Mouse (Mus musculus) CH12.LX (cell line): ENCODE data around the gene Gli2. TPM values are rescaled to one million over a fixed set of nuclear protein-coding genes. Genes with fewer than 3 reads are reported as not detected.

ENCODE experiments used
- DNase-seq: peaks from one replicate; pipeline ENCODE4 v3.0.0-alpha.2; 2013; ENCODE audit errors: extremely low read depth
- H3K27ac ChIP-seq: 2 replicates; pipeline ENCODE4 v1.5.1; 2012; ENCODE audit warnings: low read depth, mild to moderate bottlenecking, control low read depth, moderate library complexity; ENCODE audit not compliant: insufficient read depth
- H3K27me3 ChIP-seq: replicated peaks from 2 replicates; pipeline ENCODE3; 2012; ENCODE audit warnings: inconsistent platforms
- H3K36me3 ChIP-seq, 2 experiments: replicated peaks in 1 of 2; 2 replicates each; pipeline versions ENCODE3 to v1.6.1; 2012; ENCODE audit warnings: inconsistent platforms in 1 of 2, low read length in 1 of 2, mild to moderate bottlenecking in 1 of 2, mixed read lengths in 1 of 2, moderate library complexity in 1 of 2; ENCODE audit not compliant: control insufficient read depth in 1 of 2, insufficient read depth in 1 of 2
- H3K4me1 ChIP-seq, 2 experiments: 2 replicates each; pipeline ENCODE4 v1.6.1; 2012; ENCODE audit warnings: inconsistent platforms in 1 of 2, moderate library complexity in 1 of 2; ENCODE audit not compliant: insufficient read depth in 2 of 2, control insufficient read depth in 1 of 2
- H3K4me2 ChIP-seq: 2 replicates; pipeline ENCODE4 v1.6.1; 2012; ENCODE audit warnings: low read depth, mild to moderate bottlenecking, control low read depth; ENCODE audit not compliant: poor library complexity, insufficient read depth, severe bottlenecking
- H3K4me3 ChIP-seq, 3 experiments: fragments of 150-350 bp in 1 of 3; sonication (generic) in 1 of 3; replicated peaks in 1 of 3; 2 replicates each; pipeline versions ENCODE3 to v1.5.1; 2011 to 2012; ENCODE audit warnings: low read depth in 2 of 3, low read length in 2 of 3, mild to moderate bottlenecking in 2 of 3, moderate library complexity in 2 of 3, control low read depth in 1 of 3, improper control_type of control experiment in 1 of 3, inconsistent platforms in 1 of 3, mixed read lengths in 1 of 3; ENCODE audit not compliant: poor library complexity in 1 of 3
- H3K79me2 ChIP-seq: replicated peaks from 2 replicates; pipeline ENCODE4 v1.6.1; 2012; ENCODE audit warnings: mild to moderate bottlenecking, moderate library complexity; ENCODE audit not compliant: control insufficient read depth, poor library complexity, insufficient read depth, severe bottlenecking; ENCODE audit errors: extremely low read depth
- H3K9ac ChIP-seq: 2 replicates; pipeline ENCODE4 v1.6.1; 2012; ENCODE audit warnings: low read depth, mild to moderate bottlenecking, control low read depth, moderate library complexity; ENCODE audit not compliant: insufficient read depth
- H3K9me3 ChIP-seq: replicated peaks from 2 replicates; pipeline ENCODE3; 2012; ENCODE audit warnings: low read length, inconsistent platforms, mixed read lengths
- BHLHE40 ChIP-seq: IDR thresholded peaks from 2 replicates; pipeline ENCODE4 v1.6.1; 2011; ENCODE audit warnings: mild to moderate bottlenecking, low read depth, low read length, improper control_type of control experiment
- CHD1 ChIP-seq: IDR thresholded peaks from 2 replicates; pipeline ENCODE4 v1.6.1; 2012; ENCODE audit warnings: low read depth, low read length, improper control_type of control experiment, inconsistent platforms
- CHD2 ChIP-seq: IDR thresholded peaks from 2 replicates; pipeline ENCODE4 v1.6.1; 2011; ENCODE audit warnings: low read length, improper control_type of control experiment
- CTCF ChIP-seq, 2 experiments: IDR thresholded peaks in 1 of 2; conservative IDR thresholded peaks in 1 of 2; 2 replicates each; pipeline ENCODE4 v1.5.1; 2011 to 2012; ENCODE audit warnings: low read depth in 2 of 2, low read length in 2 of 2, improper control_type of control experiment in 1 of 2, inconsistent platforms in 1 of 2, mild to moderate bottlenecking in 1 of 2, moderate library complexity in 1 of 2
- E2F4 ChIP-seq: IDR thresholded peaks from 2 replicates; pipeline ENCODE4 v1.6.1; 2011; ENCODE audit warnings: low read depth, low read length, improper control_type of control experiment; ENCODE audit not compliant: insufficient replicate concordance
- ELF1 ChIP-seq: IDR thresholded peaks from 2 replicates; pipeline ENCODE4 v1.6.1; 2014; ENCODE audit warnings: low read depth, mild to moderate bottlenecking, inconsistent platforms, low read length, improper control_type of control experiment
- ETS1 ChIP-seq: conservative IDR thresholded peaks from 2 replicates; pipeline ENCODE4 v1.6.1; 2012; ENCODE audit warnings: low read depth, mild to moderate bottlenecking, inconsistent platforms, low read length, improper control_type of control experiment, moderate library complexity
- HCFC1 ChIP-seq: IDR thresholded peaks from 2 replicates; pipeline ENCODE4 v1.6.1; 2012; ENCODE audit warnings: low read depth, mild to moderate bottlenecking, inconsistent platforms, low read length, improper control_type of control experiment
- IRF4 ChIP-seq: IDR thresholded peaks from 2 replicates; pipeline ENCODE4 v1.6.1; 2014; ENCODE audit warnings: low read depth, mild to moderate bottlenecking, inconsistent platforms, low read length, improper control_type of control experiment
- JUND ChIP-seq: conservative IDR thresholded peaks from 2 replicates; pipeline ENCODE4 v1.6.1; 2011; ENCODE audit warnings: low read depth, low read length, improper control_type of control experiment
- MAFK ChIP-seq: IDR thresholded peaks from 2 replicates; pipeline ENCODE4 v1.6.1; 2011; ENCODE audit warnings: low read length, improper control_type of control experiment; ENCODE audit not compliant: insufficient replicate concordance
- MAX ChIP-seq: IDR thresholded peaks from 2 replicates; pipeline ENCODE4 v1.6.1; 2011; ENCODE audit warnings: low read length, improper control_type of control experiment
- MAZ ChIP-seq: IDR thresholded peaks from 2 replicates; pipeline ENCODE4 v1.6.1; 2012; ENCODE audit warnings: low read depth, mild to moderate bottlenecking, inconsistent platforms, low read length, improper control_type of control experiment, moderate library complexity
- MEF2A ChIP-seq: IDR thresholded peaks from 2 replicates; pipeline ENCODE4 v1.6.1; 2014; ENCODE audit warnings: low read depth, mild to moderate bottlenecking, inconsistent platforms, low read length, improper control_type of control experiment, borderline replicate concordance
- MXI1 ChIP-seq: IDR thresholded peaks from 2 replicates; pipeline ENCODE4 v1.6.1; 2011; ENCODE audit warnings: mild to moderate bottlenecking, low read depth, low read length, improper control_type of control experiment
- NELFE ChIP-seq: IDR thresholded peaks from 2 replicates; pipeline ENCODE4 v1.6.1; 2011; ENCODE audit warnings: low read depth, low read length, improper control_type of control experiment
- NRF1 ChIP-seq: IDR thresholded peaks from 2 replicates; pipeline ENCODE4 v1.6.1; 2014; ENCODE audit warnings: low read depth, mild to moderate bottlenecking, inconsistent platforms, low read length, improper control_type of control experiment, moderate library complexity
- PAX5 ChIP-seq: IDR thresholded peaks from 2 replicates; pipeline ENCODE4 v1.6.1; 2012; ENCODE audit warnings: low read length, inconsistent platforms, mixed read lengths
- POLR2A ChIP-seq: IDR thresholded peaks from 2 replicates; pipeline ENCODE4 v1.6.1; 2011; ENCODE audit warnings: low read depth, mild to moderate bottlenecking, improper control_type of control experiment, low read length
- RCOR1 ChIP-seq: conservative IDR thresholded peaks from 2 replicates; pipeline ENCODE4 v1.6.1; 2012; ENCODE audit warnings: low read depth, mild to moderate bottlenecking, inconsistent platforms, low read length, improper control_type of control experiment
- SIN3A ChIP-seq: IDR thresholded peaks from 2 replicates; pipeline ENCODE4 v1.6.1; 2012; ENCODE audit warnings: low read length, improper control_type of control experiment, inconsistent platforms
- TCF12 ChIP-seq: IDR thresholded peaks from 2 replicates; pipeline ENCODE4 v1.6.1; 2014; ENCODE audit warnings: low read depth, mild to moderate bottlenecking, inconsistent platforms, low read length, improper control_type of control experiment
- USF2 ChIP-seq: conservative IDR thresholded peaks from 2 replicates; pipeline ENCODE4 v1.6.1; 2011; ENCODE audit warnings: low read depth, low read length, improper control_type of control experiment
- ZNF384 ChIP-seq: IDR thresholded peaks from 2 replicates; pipeline ENCODE4 v1.6.1; 2012; ENCODE audit warnings: low read depth, low read length, improper control_type of control experiment, inconsistent platforms
- dilution Hi-C: fragments of 300-500 bp; cut with MboI; formaldehyde crosslinking; loops from 2 replicates; pipeline ENCODE4 v1.14.3; 2020; ENCODE audit warnings: low sequenced_read_pairs; ENCODE audit not compliant: extremely low pct_unique_long_range_greater_than_20kb, extremely low pct_ligation_motif_present
- in situ Hi-C: fragments of 300-500 bp; cut with MboI; formaldehyde crosslinking; loops from 3 replicates; pipeline ENCODE4 v1.14.3; 2019; ENCODE audit warnings: low sequenced_read_pairs, low pct_ligation_motif_present, low pct_unique_long_range_greater_than_20kb, mixed read lengths
- polyA plus RNA-seq: library from polyadenylated mRNA; unstranded; fragments of >175 nt; gene quantifications from 2 replicates; pipeline ENCODE4 v1.2.1, GENCODE M21; 2012; ENCODE audit warnings: low read depth; ENCODE audit not compliant: insufficient read length
- total RNA-seq, 2 experiments: library from RNA; depleted of rRNA; stranded (reverse); fragments of 300-350 nt in 1 of 2; fragments of >200 nt in 1 of 2; gene quantifications; 2 replicates each; pipeline ENCODE4 v1.2.3; 2012 to 2014

The Gli2 gene
- total and polyA plus RNA-seq, 3 experiments, result not detected

- Histone ChIP-seq H3K9me3 (peaks cover 95% of the 10 kb centered on the region), H3K9ac (no peak overlapping the region), H3K36me3 (no peaks in the 10 kb centered on the region), H3K27me3 (no peaks in the 10 kb centered on the region)
- no peak for DNase-seq
- dilution Hi-C loops, result no loop called here
- TF ChIP-seq ELF1 (no peak), MEF2A (no peak), POLR2A (no peak), PAX5 (no peak), NRF1 (no peak), ZNF384 (no peak), TCF12 (no peak), USF2 (no peak), MAX (no peak), CTCF (conservative IDR thresholded peaks at IDR 0.05 in 1 of 2, IDR thresholded peaks at IDR 0.05 in 1 of 2; ENCODE audit: low read depth in 2 of 2, low read length in 2 of 2) (no peak), CHD2 (no peak), NELFE (no peak), BHLHE40 (no peak), SIN3A (no peak)
- TF ChIP-seq, all 38 proteins: peak for 0
- no peak overlapping the region for H3K27ac ChIP-seq
- H3K4me1 ChIP-seq, result no peaks in the 10 kb centered on the region
- H3K4me3 ChIP-seq, result no peak overlapping the region
- in situ Hi-C loops, result no loop called here
- H3K4me2 ChIP-seq, result no peak overlapping the region
- H3K79me2 ChIP-seq, result no peaks in the 10 kb centered on the region
Observed at GRCm38 (mm10) chr1:118873559-118873958, 179.9 kb downstream of the Gli2 start.

DNA sequence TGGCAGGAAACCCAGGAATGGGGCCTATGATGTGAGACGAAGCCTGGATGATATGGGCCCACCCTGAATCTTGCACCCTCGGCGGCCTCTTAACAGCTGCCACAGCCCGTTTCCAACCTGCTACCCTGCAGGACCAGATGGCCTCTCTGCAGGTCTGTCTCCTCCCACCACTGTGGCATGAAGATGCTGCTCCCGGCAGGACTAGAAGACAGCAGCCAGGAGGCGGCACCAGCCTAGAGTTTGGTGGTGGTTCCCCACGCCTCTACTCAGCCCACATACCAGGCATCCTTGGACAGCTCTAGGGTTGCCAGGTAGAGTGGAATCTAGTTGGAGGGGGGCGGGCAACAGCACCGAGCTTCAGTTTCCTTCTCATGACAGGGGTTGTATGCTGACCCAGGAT lies 188.7 kb downstream of the Gli2 start:
- no peak for DNase-seq
- no peaks in the 10 kb centered on the region for H3K79me2 ChIP-seq
- H3K36me3 ChIP-seq, result no peaks in the 10 kb centered on the region
- no peaks in the 10 kb centered on the region for H3K27me3 ChIP-seq
- no peak overlapping the region for H3K27ac ChIP-seq
- no peak for TF ChIP-seq JUND
- no peak for TF ChIP-seq NELFE
- no peak for TF ChIP-seq IRF4
- no peak for TF ChIP-seq E2F4
- TF ChIP-seq MAZ, result no peak
- TF ChIP-seq TCF12, result no peak
- no peak for TF ChIP-seq CHD1
- TF ChIP-seq HCFC1, result no peak
- TF ChIP-seq PAX5, result no peak
- no peak for TF ChIP-seq ETS1
- no peak for TF ChIP-seq MAFK
- no peak for TF ChIP-seq CTCF (conservative IDR thresholded peaks at IDR 0.05 in 1 of 2, IDR thresholded peaks at IDR 0.05 in 1 of 2; ENCODE audit: low read depth in 2 of 2, low read length in 2 of 2)
- no peak for TF ChIP-seq RCOR1
- TF ChIP-seq MXI1, result no peak
- dilution Hi-C loops (no loop called here), in situ Hi-C loops (no loop called here)
- no peak overlapping the region for H3K4me3 ChIP-seq
- peaks cover 92% of the 10 kb centered on the region for H3K9me3 ChIP-seq
- H3K4me1 ChIP-seq, result no peaks in the 10 kb centered on the region
- H3K9ac ChIP-seq, result no peak overlapping the region
- H3K4me2 ChIP-seq, result no peak overlapping the region
